Mouse (Mus musculus) v-Abl transformed pro-B cells (cell line): ENCODE measurements around the gene Ep400.
"Not testable (repeated sequence)": the region's sequence is repeated elsewhere in the genome, so short reads cannot be mapped to it uniquely, and the experiment has no call there.

Experiments
- in situ Hi-C, 2 experiments: fragments of 400-800 bp; cut with MboI; formaldehyde crosslinking; loops; one replicate each; pipeline ENCODE4 v1.15.1; 2025; ENCODE audit not compliant: unreplicated experiment in 2 of 2

The Ep400 gene

GRCm38 (mm10) chr5:110780761-110781528 is 10.4 kb upstream of the Ep400 start:
- in situ Hi-C loops, result loop anchor here in 1 of 2 experiments (10.0 kb wide), 1 partner anchor 554 kb away; the partner anchor contains the start of gene Pitpnb

GRCm38 (mm10) chr5:110779998-110780760 is 9.7 kb upstream of the Ep400 start, which contains the start of gene Pus1:
Gene Pus1, minus strand, starts transcription at chr5:110780659.
- in situ Hi-C loops, result loop anchor here in 1 of 2 experiments (10.0 kb wide), 1 partner anchor 555 kb away; the partner anchor contains the start of gene Pitpnb

GRCm38 (mm10) chr5:110779276-110779997 is 8.9 kb upstream of the Ep400 start:
- in situ Hi-C loops, result no loop called here

GRCm38 (mm10) chr5:110778263-110778662 is 7.7 kb upstream of the Ep400 start:
- in situ Hi-C loops, result no loop called here

- in situ Hi-C loops, result no loop called here
Measured at GRCm38 (mm10) chr5:110776141-110776540, 5.6 kb upstream of the Ep400 start.

- in situ Hi-C loops, result loop anchor here in 1 of 2 experiments (25.0 kb wide), 1 partner anchor 1212 kb away; the partner anchor contains the start of gene Crlf2
Measured at GRCm38 (mm10) chr5:110774511-110774910, 4.0 kb upstream of the Ep400 start.

- in situ Hi-C loops, result loop anchor here in 1 of 2 experiments (25.0 kb wide), 1 partner anchor 1211 kb away; the partner anchor contains the start of gene Crlf2
Measured at GRCm38 (mm10) chr5:110772945-110773344, 2.4 kb upstream of the Ep400 start.

- in situ Hi-C loops, result loop anchor here in 1 of 2 experiments (25.0 kb wide), 1 partner anchor 1208 kb away; the partner anchor contains the start of gene Crlf2
Measured at GRCm38 (mm10) chr5:110770031-110770445, 479 bp downstream of the Ep400 start.

- in situ Hi-C loops, result loop anchor here in 1 of 2 experiments (25.0 kb wide), 1 partner anchor 1207 kb away; the partner anchor contains the start of gene Crlf2
Measured at GRCm38 (mm10) chr5:110769272-110769671, 1.2 kb downstream of the Ep400 start.

GRCm38 (mm10) chr5:110763890-110764289 is 6.6 kb downstream of the Ep400 start:
- in situ Hi-C loops, result loop anchor here in 1 of 2 experiments (25.0 kb wide), 1 partner anchor 1202 kb away; the partner anchor contains the start of gene Crlf2

GRCm38 (mm10) chr5:110745021-110745420 is 25.5 kb downstream of the Ep400 start:
- in situ Hi-C loops, result no loop called here

- in situ Hi-C loops, result no loop called here
Measured at GRCm38 (mm10) chr5:110739496-110740275, 30.8 kb downstream of the Ep400 start.

- in situ Hi-C loops, result no loop called here
Measured at GRCm38 (mm10) chr5:110735606-110736005, 34.9 kb downstream of the Ep400 start.

GRCm38 (mm10) chr5:110733231-110733823 is 37.2 kb downstream of the Ep400 start:
- in situ Hi-C loops, result no loop called here

- in situ Hi-C loops, result no loop called here
Measured at GRCm38 (mm10) chr5:110731227-110731626, 39.3 kb downstream of the Ep400 start.

GRCm38 (mm10) chr5:110727850-110728249 is 42.7 kb downstream of the Ep400 start:
- in situ Hi-C loops, result no loop called here

GRCm38 (mm10) chr5:110723543-110723942 is 47.0 kb downstream of the Ep400 start:
- in situ Hi-C loops, result no loop called here

GRCm38 (mm10) chr5:110721463-110721862 is 49.1 kb downstream of the Ep400 start:
- in situ Hi-C loops, result not testable (repeated sequence)

- in situ Hi-C loops, result no loop called here
Measured at GRCm38 (mm10) chr5:110711455-110711854, 59.1 kb downstream of the Ep400 start.
